Mouse (Mus musculus) liver, postnatal 0 days (tissue): ENCODE data around the gene Gm853.

Experiments
- CTCF ChIP-seq: sonication (generic); IDR thresholded peaks from 2 replicates; pipeline ENCODE4 v1.5.1; 2016; ENCODE audit warnings: antibody characterized with exemption, low read depth
- EP300 ChIP-seq: IDR thresholded peaks from 2 replicates; pipeline ENCODE4 v1.6.1; 2016; ENCODE audit warnings: antibody characterized with exemption, low read depth, mild to moderate bottlenecking

GRCm38 (mm10) chr4:130251172-130251705 lies 29.0 kb upstream of the Gm853 start:
- no peak for TF ChIP-seq EP300
- 0 out of 2 replicates have a peak, but pooled peaks have one; percentile 12 for TF ChIP-seq CTCF
